Mouse (Mus musculus): ENCODE results near the gene Nln. TPM values are rescaled to one million over a fixed set of nuclear protein-coding genes. Genes with fewer than 3 reads are reported as not detected.

Gene Nln
- total RNA-seq, 4 experiments from 2014 or later = 10.5 to 13.8 (median 11.0) TPM

GRCm38 (mm10) chr13:104042738-104043137 lies 66.7 kb downstream of the Nln start:
- DNase-seq (ENCODE audit: low spot score) = no peak

- no peak for DNase-seq (ENCODE audit: low spot score)
Observed at GRCm38 (mm10) chr13:104041481-104041880, 67.9 kb downstream of the Nln start.

- DNase-seq (ENCODE audit: low spot score) = no peak
Observed at GRCm38 (mm10) chr13:104040950-104041349, 68.5 kb downstream of the Nln start.

GRCm38 (mm10) chr13:104039861-104040260 lies 69.6 kb downstream of the Nln start:
- no peak for DNase-seq (ENCODE audit: low spot score)

GRCm38 (mm10) chr13:104038891-104039290 lies 70.5 kb downstream of the Nln start:
- DNase-seq (ENCODE audit: low spot score) = no peak

GRCm38 (mm10) chr13:104038358-104038757 lies 71.1 kb downstream of the Nln start:
- no peak for DNase-seq (ENCODE audit: low spot score)

- no peak for DNase-seq (ENCODE audit: low spot score)
Observed at GRCm38 (mm10) chr13:104037531-104038290, 71.7 kb downstream of the Nln start.

GRCm38 (mm10) chr13:104036494-104037290 lies 72.7 kb downstream of the Nln start:
- peak; percentile 49 for DNase-seq (ENCODE audit: low spot score)

GRCm38 (mm10) chr13:104035651-104036050 lies 73.8 kb downstream of the Nln start:
- DNase-seq (ENCODE audit: low spot score) = no peak

- DNase-seq (ENCODE audit: low spot score) = no peak
Observed at GRCm38 (mm10) chr13:104034854-104035253, 74.6 kb downstream of the Nln start.

GRCm38 (mm10) chr13:104032620-104033133 lies 76.7 kb downstream of the Nln start:
- DNase-seq (ENCODE audit: low spot score) = no peak

- no peak for DNase-seq (ENCODE audit: low spot score)
Observed at GRCm38 (mm10) chr13:104031821-104032331, 77.5 kb downstream of the Nln start.

- no peak for DNase-seq (ENCODE audit: low spot score)
Observed at GRCm38 (mm10) chr13:104030956-104031355, 78.5 kb downstream of the Nln start.

- no peak for DNase-seq (ENCODE audit: low spot score)
Observed at GRCm38 (mm10) chr13:104029511-104029910, 79.9 kb downstream of the Nln start.

GRCm38 (mm10) chr13:104029089-104029488 lies 80.3 kb downstream of the Nln start:
- DNase-seq (ENCODE audit: low spot score) = no peak

GRCm38 (mm10) chr13:104026525-104026924 lies 82.9 kb downstream of the Nln start:
- DNase-seq (ENCODE audit: low spot score) = no peak

- DNase-seq (ENCODE audit: low spot score) = no peak
Observed at GRCm38 (mm10) chr13:104025710-104025995, 83.8 kb downstream of the Nln start.

- no peak for DNase-seq (ENCODE audit: low spot score)
Observed at GRCm38 (mm10) chr13:104024856-104025709, 84.3 kb downstream of the Nln start.

- no peak for DNase-seq (ENCODE audit: low spot score)
Observed at GRCm38 (mm10) chr13:104024275-104024674, 85.1 kb downstream of the Nln start.

- DNase-seq (ENCODE audit: low spot score) = no peak
Observed at GRCm38 (mm10) chr13:104023356-104023911, 86.0 kb downstream of the Nln start.

GRCm38 (mm10) chr13:104018466-104019076 lies 90.8 kb downstream of the Nln start:
- DNase-seq (ENCODE audit: low spot score) = no peak

Measured in heart, adult 8-10 months (tissue).